Mouse (Mus musculus): ENCODE data around the gene Rnf5. TPM values are rescaled to one million over a fixed set of nuclear protein-coding genes. Genes with fewer than 3 reads are reported as not detected.

Rnf5 gene
- polyA plus RNA-seq, 1 experiment = 67.6 TPM

DNA sequence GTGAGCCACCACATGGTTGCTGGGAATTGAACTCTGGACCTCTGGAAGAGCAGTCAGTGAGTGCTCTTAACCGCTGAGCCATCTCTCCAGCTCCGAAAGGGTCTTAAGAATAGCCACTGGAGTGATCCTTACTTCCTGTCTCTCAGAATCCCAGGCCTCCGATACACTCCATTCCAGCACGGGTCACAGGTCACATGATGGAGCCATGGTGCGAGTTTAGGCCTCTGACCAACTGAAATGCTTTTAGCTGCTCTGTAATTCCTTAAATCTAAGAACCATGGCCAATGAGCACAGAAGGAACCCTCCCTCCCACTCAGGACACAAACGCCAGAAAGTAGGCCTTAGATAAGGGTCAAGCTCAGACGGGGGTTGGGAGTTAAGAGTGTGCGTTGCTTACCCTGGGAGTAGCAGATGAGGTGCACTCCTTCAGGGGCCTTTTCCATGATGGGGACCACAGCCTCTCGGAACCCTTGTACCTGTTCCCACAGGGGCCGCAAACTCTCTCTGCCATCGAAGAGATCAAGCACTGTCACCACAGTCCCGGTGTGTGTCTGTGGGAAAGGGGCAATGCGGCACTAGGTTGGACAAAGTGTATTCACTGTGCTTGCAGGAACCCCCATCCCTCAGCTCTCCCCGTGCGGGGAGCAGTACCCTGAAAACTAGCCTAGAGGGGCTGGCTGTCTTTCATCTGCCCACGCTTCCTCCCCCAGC is 22.7 kb upstream of the Rnf5 start:
- TF ChIP-seq GATA1 (IDR thresholded peaks at IDR 0.05; ENCODE audit: low read length) = no peak

DNA sequence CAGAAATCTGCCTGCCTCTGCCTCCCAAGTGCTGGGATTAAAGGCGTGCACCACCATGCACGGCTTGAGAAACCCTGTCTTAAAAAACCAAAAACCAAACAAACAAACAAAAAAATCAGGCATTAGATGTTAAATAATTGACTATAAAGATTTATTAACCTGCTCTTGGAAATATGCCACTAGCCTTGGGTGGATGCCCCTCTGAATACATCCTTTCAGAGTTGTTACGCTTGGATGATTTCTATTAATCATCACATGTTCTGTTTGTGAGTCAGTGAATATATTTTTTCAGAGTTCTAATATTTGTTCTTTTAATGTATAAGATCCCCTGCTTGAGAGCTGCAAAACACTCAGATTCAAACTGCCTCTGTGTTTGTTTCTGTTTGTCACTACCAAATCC is 21.5 kb upstream of the Rnf5 start:
- TF ChIP-seq GATA1 (IDR thresholded peaks at IDR 0.05; ENCODE audit: low read length) = no peak

DNA sequence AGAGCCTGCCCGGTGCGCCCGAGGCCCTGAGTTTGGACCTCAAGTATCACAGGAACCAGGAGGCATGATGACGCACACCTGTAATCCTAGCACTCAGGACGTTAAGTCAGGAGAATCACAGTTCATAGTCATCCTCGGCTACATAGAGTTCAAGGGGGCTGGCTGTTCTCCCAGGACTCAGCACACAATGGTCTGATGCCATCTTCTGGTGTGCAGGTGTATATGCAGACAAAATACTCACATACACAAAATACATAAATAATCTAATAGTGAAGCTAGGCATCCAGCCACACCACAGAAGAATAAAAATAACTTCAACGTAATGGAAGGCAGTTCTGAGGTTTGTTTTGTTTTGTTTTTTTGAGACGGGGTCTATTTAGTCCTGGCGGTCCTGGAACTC is 19.7 kb upstream of the Rnf5 start:
- no peak for TF ChIP-seq GATA1 (IDR thresholded peaks at IDR 0.05; ENCODE audit: low read length)

DNA sequence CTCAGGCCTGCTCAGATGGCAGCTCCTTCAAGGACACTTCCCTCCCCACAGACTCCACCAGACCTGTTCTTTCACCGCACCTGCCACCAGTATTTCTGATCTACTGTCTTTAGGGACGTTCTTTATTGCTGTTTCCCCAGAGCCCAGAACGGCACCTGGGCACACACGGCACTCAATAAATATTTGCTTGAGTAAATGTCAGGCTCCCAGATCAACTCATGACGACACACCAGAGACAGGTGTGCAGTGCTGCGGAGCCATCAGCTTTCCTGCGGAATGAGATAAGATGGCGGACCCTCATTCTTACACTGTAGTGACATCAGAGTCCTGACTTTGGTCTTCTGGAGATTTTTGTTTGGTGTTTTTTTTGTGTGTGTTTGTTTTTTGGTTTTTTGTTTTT is 17.5 kb upstream of the Rnf5 start:
- TF ChIP-seq GATA1 (IDR thresholded peaks at IDR 0.05; ENCODE audit: low read length) = no peak

DNA sequence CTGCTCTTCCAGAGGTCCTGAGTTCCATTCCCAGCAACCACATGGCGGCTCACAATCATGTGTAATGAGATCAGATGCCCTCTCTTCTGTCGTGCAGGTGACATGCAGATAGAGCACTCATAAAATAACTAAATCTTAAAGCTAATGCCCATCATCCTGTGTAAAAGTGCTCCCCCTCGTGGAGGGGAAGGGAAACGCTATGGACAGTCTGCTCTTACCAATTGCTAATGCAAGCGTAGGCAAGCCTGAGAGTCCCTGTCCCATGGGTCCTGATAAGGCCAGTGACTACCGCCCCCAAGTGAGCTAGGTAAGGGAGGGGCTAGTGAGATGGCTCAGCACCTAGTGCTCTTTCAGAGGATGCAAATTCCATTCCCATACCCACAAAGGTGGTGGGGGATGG is 15.5 kb upstream of the Rnf5 start:
- TF ChIP-seq GATA1 (IDR thresholded peaks at IDR 0.05; ENCODE audit: low read length) = no peak

DNA sequence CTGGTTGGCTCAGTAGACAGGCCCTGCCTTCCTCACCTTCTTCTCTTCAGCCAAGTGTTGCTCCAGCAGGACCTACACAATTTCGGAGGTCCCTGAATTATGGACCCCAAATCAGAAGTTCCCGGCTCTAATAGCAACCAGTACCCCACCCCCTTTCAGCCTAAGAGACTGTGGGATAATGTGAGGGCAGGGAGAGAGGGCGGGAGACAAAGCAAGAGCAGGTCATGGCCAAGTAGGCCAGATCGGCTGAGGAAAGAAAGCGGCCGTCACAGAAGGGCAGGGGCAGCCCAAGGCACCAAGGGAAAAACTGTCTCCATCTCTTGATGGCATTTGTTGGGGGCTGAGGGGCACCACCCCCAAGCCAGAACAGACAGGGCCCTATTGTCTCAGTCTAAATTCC is 12.4 kb upstream of the Rnf5 start, which contains the start of gene Egfl8:
Egfl8 (minus strand) TSS at position 101 of the 400 bp plus-strand sequence.
- no peak for TF ChIP-seq GATA1 (IDR thresholded peaks at IDR 0.05; ENCODE audit: low read length)

DNA sequence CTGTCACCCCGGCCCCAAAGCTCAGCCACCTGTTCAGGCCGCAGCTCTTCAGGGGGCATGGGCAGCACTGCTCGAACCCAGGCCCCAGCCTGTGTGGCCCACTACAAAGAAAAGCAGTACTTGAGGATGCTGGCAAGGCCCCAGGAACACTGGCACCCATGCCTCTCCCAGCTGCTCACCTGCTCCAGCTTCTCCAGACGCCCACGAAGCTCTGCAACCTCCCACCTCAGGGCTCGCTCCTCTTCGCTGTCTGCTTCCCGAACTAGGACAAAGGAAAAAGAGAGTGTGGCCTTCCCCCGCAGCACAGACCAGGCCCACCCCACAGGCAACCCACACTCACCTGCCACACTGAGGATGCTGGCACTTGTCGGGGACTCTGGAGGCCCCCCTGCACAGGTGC is 10.3 kb upstream of the Rnf5 start:
- TF ChIP-seq GATA1 (IDR thresholded peaks at IDR 0.05; ENCODE audit: low read length) = no peak

DNA sequence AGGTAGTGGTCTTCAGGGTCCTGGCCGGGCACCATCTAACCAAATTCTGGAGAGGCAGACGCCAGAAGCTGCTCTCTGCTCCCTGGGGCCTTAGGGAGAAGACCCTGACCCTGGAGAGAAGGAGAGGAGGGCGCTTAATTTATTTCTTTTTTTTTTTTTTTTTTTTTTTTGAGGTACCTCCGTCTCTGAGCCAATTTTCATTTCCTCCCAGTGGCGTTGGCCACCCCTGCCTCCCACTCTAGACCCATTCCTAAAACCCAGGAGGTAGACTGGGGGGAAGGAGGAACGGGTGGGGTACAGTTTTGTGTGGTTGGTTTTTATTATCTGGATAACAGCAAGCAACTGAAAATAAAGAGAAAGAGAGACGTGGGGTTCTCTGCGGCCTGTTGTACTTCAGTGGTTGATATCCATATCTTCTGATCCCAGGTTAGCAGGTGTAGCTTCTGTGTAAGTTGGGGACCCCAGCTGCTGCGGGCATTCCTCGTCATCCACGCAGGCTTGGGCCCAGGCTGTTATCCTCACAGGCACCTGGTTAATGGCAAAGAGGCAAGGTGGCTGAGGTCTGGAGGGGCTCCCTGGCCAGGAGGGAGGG is 9.7 kb upstream of the Rnf5 start:
- peak; percentile 42 for TF ChIP-seq GATA1 (IDR thresholded peaks at IDR 0.05; ENCODE audit: low read length)

DNA sequence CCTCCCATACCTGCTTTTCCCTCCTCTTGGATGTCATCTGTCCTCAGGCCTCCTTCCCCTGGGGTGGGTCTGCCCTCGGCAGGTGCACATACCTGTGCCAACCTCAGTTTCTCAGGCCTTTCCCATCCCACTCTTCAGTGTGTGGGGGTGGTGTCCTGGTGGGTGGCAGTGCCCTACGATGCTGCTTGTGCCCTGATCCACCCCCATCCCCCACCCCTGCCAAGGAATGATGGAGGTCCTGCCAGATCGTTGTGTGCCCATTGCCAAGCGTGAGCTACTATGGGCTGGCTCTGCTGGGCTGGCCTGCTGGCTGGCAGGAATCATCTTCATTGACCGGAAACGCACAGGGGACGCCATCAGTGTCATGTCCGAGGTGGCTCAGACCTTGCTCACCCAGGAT is 7.6 kb upstream of the Rnf5 start:
- TF ChIP-seq GATA1 (IDR thresholded peaks at IDR 0.05; ENCODE audit: low read length) = no peak

DNA sequence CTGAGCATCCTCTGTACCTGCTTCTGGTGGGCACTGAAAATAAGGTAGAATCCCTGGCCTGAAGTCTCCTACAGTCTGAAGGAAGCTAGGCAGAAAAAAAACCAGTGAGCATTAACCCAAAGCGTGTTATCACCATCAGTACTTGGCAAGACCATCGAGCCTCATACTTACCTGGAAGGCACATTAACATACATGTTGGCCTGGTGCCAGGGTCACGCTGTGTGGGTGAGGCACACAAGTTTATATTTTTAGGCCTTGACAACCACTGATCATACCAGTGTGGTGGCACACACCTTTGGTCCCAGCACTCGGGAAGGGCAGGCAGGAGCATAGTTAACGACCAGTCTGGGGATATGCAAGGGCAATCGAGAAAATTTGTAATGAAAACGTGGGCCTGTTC is 4.5 kb upstream of the Rnf5 start:
- no peak for TF ChIP-seq GATA1 (IDR thresholded peaks at IDR 0.05; ENCODE audit: low read length)

DNA sequence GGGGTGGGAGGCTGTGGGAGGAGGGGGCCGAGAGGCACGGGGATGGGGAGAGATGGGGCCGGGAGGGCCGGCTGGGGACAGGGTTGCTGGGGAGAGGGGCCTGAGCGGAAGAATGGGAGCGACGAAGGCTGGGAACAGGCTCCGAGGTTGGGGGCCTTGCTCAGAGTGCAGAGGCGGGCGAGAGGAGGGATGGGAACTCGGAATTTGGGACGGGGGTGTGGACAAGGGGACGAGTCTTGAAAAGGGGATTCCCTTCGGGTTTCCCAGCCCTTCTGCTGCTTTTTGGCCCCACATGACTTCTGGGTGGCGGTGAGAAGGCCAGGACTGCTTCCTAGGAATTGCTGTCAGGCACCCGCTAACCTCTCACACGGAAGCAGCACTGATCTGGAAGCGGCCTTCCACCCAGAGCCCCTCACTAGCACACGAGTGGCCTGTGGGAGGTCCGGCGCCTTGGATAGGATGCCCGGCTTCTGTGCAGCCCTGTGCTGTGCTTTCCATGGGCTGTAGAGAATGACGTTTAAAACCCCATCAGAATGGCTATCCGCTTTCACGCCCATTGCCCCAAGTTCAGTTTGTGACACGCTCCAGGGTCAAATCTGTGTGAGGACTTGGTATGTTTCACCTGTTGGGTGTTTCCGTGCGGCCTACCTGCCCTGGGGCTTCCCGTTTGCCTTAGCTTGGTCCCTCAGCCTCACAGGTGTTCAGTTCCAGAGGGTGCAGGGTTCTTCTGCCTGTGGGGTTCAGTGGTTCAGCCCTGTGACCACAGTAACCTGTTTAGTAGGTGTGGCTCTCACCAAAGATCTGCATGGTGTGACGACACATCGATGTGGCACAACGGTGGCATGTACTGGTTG is 2.9 kb upstream of the Rnf5 start:
- TF ChIP-seq GATA1 (IDR thresholded peaks at IDR 0.05; ENCODE audit: low read length) = no peak

DNA sequence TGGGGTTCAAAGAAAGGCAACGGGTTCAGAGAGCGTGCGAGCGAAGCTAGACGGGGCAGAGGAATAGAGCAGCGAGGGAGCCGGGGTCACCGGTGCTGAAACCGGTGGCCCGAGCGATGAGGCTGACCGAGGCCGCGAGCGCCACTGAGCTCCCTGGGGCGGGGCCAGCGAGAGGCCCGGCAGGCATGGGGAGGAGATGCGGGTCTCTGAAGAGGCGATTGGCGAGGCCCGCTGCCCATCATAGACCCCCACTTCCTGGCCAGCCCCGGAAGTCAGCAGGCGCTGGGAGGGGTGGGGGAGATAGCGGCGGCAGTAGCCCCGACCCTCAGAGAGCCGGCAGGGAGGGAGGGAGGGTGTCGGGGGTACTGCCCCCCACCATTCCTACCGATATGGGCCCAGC is 2.1 kb upstream of the Rnf5 start:
- no peak for TF ChIP-seq GATA1 (IDR thresholded peaks at IDR 0.05; ENCODE audit: low read length)

DNA sequence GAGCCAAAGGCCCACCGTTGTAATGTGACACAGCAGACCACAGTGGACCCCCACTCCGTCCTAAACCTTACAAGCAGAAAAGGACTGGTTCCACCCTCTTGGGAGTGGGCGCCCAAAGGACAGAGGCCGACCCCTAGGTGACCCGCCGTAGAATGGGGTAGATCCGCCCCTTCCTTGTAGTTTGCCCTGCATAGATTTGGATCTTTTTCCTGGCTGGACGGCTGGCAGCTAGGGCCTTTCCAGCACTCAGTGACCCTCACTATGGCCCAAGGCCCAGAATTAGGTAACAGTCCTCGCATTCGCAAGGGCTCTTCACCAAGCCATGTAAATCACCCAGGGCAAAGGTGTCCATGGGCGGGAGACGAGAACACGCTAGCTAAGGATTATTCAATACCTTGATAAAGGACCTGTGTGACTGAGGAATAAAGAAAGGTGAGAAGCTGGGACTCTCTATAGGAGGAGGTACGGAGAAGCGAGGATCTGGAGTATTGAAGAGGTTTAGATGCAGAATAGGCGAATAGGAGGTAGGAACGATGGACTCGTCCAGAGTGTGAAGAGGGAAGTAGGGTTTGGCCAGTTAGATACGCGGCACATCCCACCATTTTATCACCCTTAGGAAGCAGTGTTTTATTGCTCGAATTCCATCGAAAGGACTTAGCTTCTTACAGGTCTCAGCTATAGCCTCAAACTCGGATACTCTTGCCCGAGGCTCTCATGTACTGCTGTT is 1.2 kb upstream of the Rnf5 start:
- TF ChIP-seq GATA1 (IDR thresholded peaks at IDR 0.05; ENCODE audit: low read length) = no peak

DNA sequence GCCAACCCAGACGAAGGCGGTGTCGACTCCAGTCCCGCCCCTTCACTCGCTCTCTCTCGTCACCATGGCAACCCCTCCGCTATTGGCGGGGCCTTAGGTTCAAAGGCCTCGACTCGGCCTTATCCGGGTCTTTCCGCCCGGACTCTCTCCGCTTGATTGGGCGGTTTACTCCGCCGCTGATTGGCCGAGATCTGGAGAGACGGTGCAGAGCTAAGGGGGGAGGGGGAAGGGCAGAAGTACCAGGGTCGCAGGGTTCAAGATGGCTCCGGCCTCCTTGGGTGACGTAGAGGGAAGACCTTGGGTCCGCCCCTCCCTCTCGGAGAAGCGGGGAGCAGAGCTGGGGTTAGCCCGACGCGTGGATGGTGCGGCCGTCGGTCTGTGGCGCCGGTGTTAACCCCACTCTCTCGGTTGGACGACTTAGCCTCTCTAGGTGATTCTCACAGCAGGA is 595 bp upstream of the Rnf5 start, which contains the start of gene Agpat1:
Agpat1 (plus strand) TSS at position 202 of the 448 bp plus-strand sequence.
- no peak for TF ChIP-seq GATA1 (IDR thresholded peaks at IDR 0.05; ENCODE audit: low read length)

DNA sequence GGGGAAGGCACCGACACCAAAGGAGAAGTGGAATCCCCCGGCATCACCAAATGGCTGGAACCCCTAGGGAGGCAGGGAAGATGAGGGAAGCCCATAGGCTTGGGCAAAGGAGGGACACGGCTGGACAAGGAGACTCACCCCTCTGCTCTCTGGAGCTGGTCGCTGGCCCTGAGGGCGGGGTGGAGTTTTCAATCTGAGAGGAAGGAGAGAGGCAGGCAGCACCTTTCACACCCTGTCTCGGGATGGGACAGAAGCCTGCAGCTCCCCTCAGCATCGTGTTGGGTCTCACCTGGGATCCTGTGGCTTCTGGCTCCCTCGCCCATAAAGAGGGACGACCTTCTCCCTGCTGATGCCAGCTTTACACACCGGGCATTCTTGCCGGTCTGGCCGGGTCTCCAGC is 1.7 kb downstream of the Rnf5 start:
- TF ChIP-seq GATA1 (IDR thresholded peaks at IDR 0.05; ENCODE audit: low read length) = no peak

DNA sequence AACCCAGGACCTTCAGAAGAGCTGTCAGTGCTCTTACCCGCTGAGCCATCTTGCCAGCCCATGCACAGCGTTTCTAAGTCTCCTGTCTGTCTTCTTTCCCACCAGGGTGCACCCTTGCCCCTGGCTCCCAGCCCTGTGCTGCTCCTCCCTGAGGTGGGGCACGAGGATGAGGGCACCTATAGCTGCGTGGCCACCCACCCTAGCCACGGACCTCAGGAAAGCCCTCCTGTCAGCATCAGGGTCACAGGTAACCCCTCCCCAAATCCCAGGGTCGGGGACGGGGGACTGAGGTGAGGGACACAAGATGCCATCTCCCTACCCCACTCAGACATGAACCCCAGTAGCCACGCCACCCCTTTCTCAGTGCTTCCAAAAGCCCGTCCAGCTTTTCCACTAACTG is 3.6 kb downstream of the Rnf5 start:
- TF ChIP-seq GATA1 (IDR thresholded peaks at IDR 0.05; ENCODE audit: low read length) = no peak

Data from G1E-ER4 (cell line).